Mouse (Mus musculus) kidney, postnatal 4 days (tissue): ENCODE data around the gene Adam29.

ENCODE experiments used
- DNase-seq, 2 experiments: peaks; one replicate each; pipeline ENCODE4 v3.0.0; 2021; ENCODE audit warnings: mixed read lengths in 2 of 2

Gene Adam29

DNA sequence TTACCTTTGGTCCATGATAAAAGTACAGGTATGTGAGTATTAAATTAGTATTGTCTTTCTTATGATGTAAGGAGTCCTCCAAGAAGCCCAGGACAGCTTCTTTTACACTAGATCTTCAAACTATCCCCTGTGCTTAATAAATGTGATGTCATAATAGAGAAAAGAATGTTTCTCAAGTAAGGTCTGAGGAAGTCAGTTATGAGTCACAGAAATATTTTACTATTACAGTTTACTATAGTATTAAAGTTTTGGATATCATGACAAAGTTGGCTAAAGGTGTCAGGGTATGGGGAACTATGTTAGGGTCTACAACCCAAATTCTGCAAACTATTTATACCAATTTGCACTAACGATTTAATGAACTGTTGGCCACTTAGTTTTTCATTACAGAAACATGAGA lies at the start of gene Adam29:
Gene Adam29 (minus strand): TSS at position 101 of the 400 bp plus-strand sequence.
- DNase-seq: no peak

DNA sequence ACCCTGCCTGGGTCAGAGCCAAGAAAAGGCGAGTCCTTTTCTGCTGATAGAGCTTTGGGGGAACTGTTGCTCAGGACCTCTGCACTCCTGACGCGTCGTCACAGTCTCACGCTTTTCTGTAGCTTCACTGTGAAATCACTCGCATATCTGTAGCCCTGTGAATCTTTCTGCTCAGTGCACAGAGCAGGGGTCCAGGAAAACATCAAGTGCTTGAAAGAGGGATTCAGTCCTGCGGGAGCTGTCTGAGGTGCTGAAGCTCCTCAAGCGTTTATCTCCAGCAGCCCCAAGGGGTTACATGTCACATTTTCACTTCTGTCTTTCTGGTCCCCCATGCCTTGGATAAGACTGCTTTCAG lies 33.8 kb upstream of the Adam29 start:
- DNase-seq: peak; percentile 78 to 82

DNA sequence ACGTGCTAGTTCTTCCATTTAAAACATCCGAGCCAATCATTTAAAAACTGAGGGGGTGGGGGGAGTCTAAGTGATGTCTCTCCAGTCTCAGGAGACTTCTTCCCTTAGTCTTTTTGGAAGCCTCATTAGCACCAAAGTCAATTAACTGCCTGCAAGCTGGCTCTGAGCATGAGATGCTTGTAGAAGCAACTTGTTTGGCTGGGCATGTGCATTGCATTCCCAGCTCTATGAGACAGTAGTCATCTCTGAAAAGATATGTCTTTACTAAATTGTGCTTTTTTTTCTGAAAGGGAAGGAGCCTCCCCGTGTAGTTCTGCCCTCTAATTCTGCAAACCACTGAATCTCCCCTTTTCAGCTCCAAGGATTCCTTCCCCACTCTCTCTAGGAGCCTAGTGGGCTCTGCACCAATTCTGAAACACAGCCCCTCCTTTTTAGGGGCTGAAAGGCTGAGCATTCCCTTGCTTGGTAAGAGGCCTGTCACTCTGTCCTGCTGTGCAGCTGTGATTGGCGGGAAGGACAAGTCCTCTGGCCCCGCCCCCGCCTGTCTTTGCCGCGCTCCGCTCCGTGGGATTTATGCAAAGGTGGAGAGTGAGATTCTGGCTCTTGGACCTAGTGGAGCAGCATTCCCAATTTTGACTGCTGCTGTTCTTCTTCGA lies 33.2 kb upstream of the Adam29 start, which contains the start of gene Glra3:
Gene Glra3 (plus strand): TSS at position 591 of the 656 bp plus-strand sequence.
- DNase-seq: peak; percentile 3 to 5
